Mouse (Mus musculus) hindbrain, embryonic 13.5 days (tissue): ENCODE measurements around the gene Mecom. TPM values are rescaled to one million over a fixed set of nuclear protein-coding genes. Genes with fewer than 3 reads are reported as not detected.
A peak's percentile ranks its signal among the peaks of the same experiment; 100 is the strongest.

ENCODE experiments used
- ATAC-seq: fragments of 200-750 bp; cut with Nextera tagmentation; 2 replicates; pipeline ENCODE4 v1.8.0; 2017; ENCODE audit warnings: moderate TSS enrichment; ENCODE audit not compliant: low FRiP score
- H3K27ac ChIP-seq: fragments of 300-500 bp; sonication (generic); 2 replicates; pipeline ENCODE4 v1.5.1; 2015; ENCODE audit warnings: inconsistent platforms, mild to moderate bottlenecking, moderate library complexity
- H3K27me3 ChIP-seq: fragments of 300-500 bp; sonication (generic); 2 replicates; pipeline ENCODE4 v1.6.1; 2015; ENCODE audit warnings: mild to moderate bottlenecking, inconsistent platforms
- H3K36me3 ChIP-seq: fragments of 300-500 bp; sonication (generic); 2 replicates; pipeline ENCODE4 v1.6.1; 2015; ENCODE audit warnings: mild to moderate bottlenecking, inconsistent platforms
- H3K4me1 ChIP-seq: fragments of 300-500 bp; sonication (generic); replicated peaks from 2 replicates; pipeline ENCODE4 v1.6.1; 2015; ENCODE audit warnings: inconsistent platforms
- H3K4me2 ChIP-seq: fragments of 300-500 bp; sonication (generic); 2 replicates; pipeline ENCODE4 v1.6.1; 2015; ENCODE audit warnings: inconsistent platforms, mild to moderate bottlenecking, moderate library complexity
- H3K4me3 ChIP-seq: fragments of 300-500 bp; sonication (generic); 2 replicates; pipeline ENCODE4 v1.5.1; 2015; ENCODE audit warnings: mild to moderate bottlenecking, inconsistent platforms
- H3K9ac ChIP-seq: fragments of 300-500 bp; sonication (generic); 2 replicates; pipeline ENCODE4 v1.6.1; 2015; ENCODE audit warnings: mild to moderate bottlenecking, inconsistent platforms
- H3K9me3 ChIP-seq: fragments of 300-500 bp; sonication (generic); 2 replicates; pipeline ENCODE4 v1.6.1; 2016; ENCODE audit warnings: inconsistent platforms
- WGBS: fragments of 180-500 bp; shearing (Covaris S2); methylation state at CpG from one replicate; pipeline ENCODE4 v1.1.7; 2015; 5-methylcytosine and 5-hydroxymethylcytosine counted together
- polyA plus RNA-seq: library from polyadenylated mRNA; unstranded; fragments of >200 nt; fragmentation: Nextera tagmentation; extraction: Ambion mirVana; gene quantifications from 2 replicates; pipeline ENCODE4 v1.2.1, GENCODE M21; 2015

The Mecom gene
- polyA plus RNA-seq, 1 experiment from 2014 or later: 12.3 TPM

- Histone ChIP-seq H3K27ac (no peak overlapping the region), H3K4me2 (peak overlapping the region; percentile 25), H3K9me3 (no peaks in the 10 kb centered on the region), H3K36me3 (no peaks in the 10 kb centered on the region), H3K9ac (no peak overlapping the region), H3K27me3 (no peaks in the 10 kb centered on the region), H3K4me1 (peaks cover 11% of the 10 kb centered on the region), H3K4me3 (no peak overlapping the region)
- WGBS: 55% methylated on average over 10 of the region's 10 CpGs
- ATAC-seq: peak; percentile 57; the same call in 1 of the 2 replicates
Measured at GRCm38 (mm10) chr3:29957365-29958236, 590.2 kb downstream of the Mecom start.

- ATAC-seq: no peak
- Histone ChIP-seq H3K36me3 (no peaks in the 10 kb centered on the region), H3K9ac (no peak overlapping the region), H3K27ac (no peak overlapping the region), H3K4me1 (peaks cover 11% of the 10 kb centered on the region), H3K4me2 (no peak overlapping the region), H3K27me3 (no peaks in the 10 kb centered on the region), H3K9me3 (no peaks in the 10 kb centered on the region), H3K4me3 (no peak overlapping the region)
- 61% methylated on average over 3 of the region's 3 CpGs for WGBS
Measured at GRCm38 (mm10) chr3:29953269-29953668, 594.5 kb downstream of the Mecom start.

GRCm38 (mm10) chr3:29950853-29951252, 597.0 kb downstream of the Mecom start:
- no peak overlapping the region for H3K4me2 ChIP-seq
- no peak for ATAC-seq
- no peaks in the 10 kb centered on the region for H3K27me3 ChIP-seq
- 89% methylated on average over 5 of the region's 5 CpGs for WGBS
- no peak overlapping the region for H3K9ac ChIP-seq
- H3K4me3 ChIP-seq: no peak overlapping the region
- no peaks in the 10 kb centered on the region for H3K36me3 ChIP-seq
- H3K27ac ChIP-seq: no peak overlapping the region
- no peaks in the 10 kb centered on the region for H3K4me1 ChIP-seq
- no peaks in the 10 kb centered on the region for H3K9me3 ChIP-seq

- Histone ChIP-seq H3K27ac (no peak overlapping the region), H3K4me2 (no peak overlapping the region), H3K9me3 (peaks cover under 1% of the 10 kb centered on the region; the same call in 1 of the 2 replicates), H3K4me1 (no peaks in the 10 kb centered on the region), H3K36me3 (no peaks in the 10 kb centered on the region), H3K4me3 (no peak overlapping the region), H3K27me3 (no peaks in the 10 kb centered on the region), H3K9ac (no peak overlapping the region)
- WGBS: 69% methylated on average over 11 of the region's 11 CpGs
- ATAC-seq: no peak
Measured at GRCm38 (mm10) chr3:29903596-29904308, 644.1 kb downstream of the Mecom start.

Other genes starting within 250 kb of the Mecom start
- 0.25 and 0.28 TPM in 2 replicates for gene Actrt3, start 51.9 kb upstream of the Mecom start, polyA plus RNA-seq
- 34.6 and 35.0 TPM in 2 replicates for gene Mynn, start 54.1 kb upstream of the Mecom start, polyA plus RNA-seq
- 0.06 TPM in 1 of 2 replicates, not detected in the other for gene Lrriq4, start 96.5 kb upstream of the Mecom start, polyA plus RNA-seq
- 1.8 and 2.4 TPM in 2 replicates for gene Lrrc34, start 99.9 kb upstream of the Mecom start, polyA plus RNA-seq
- 0.25 and 0.39 TPM in 2 replicates for gene Lrrc31, start 151.8 kb upstream of the Mecom start, polyA plus RNA-seq
- gene Samd7, start 198.3 kb upstream of the Mecom start, polyA plus RNA-seq: not detected in 2 replicates
- gene Sec62, start 244.9 kb upstream of the Mecom start, polyA plus RNA-seq: 104 and 107 TPM in 2 replicates